Mouse (Mus musculus): ENCODE data around the gene Dis3l2.

- TF ChIP-seq CTCF (IDR thresholded peaks at IDR 0.05; ENCODE audit: borderline replicate concordance, insufficient read depth, low read depth, low read length) (no peak), POLR2A (IDR thresholded peaks at IDR 0.05; ENCODE audit: borderline replicate concordance, insufficient read depth, low read length) (no peak)
Observed at GRCm38 (mm10) chr1:87028786-87029185, 325.2 kb downstream of the Dis3l2 start.

Measured in cerebellum, adult 2 months (tissue).